Mouse (Mus musculus): ENCODE data around the gene Rarres2. TPM values are rescaled to one million over a fixed set of nuclear protein-coding genes. Genes with fewer than 3 reads are reported as not detected.

The Rarres2 gene
- polyA plus RNA-seq, 1 experiment from 2014 or later, result 3.6 TPM

DNA sequence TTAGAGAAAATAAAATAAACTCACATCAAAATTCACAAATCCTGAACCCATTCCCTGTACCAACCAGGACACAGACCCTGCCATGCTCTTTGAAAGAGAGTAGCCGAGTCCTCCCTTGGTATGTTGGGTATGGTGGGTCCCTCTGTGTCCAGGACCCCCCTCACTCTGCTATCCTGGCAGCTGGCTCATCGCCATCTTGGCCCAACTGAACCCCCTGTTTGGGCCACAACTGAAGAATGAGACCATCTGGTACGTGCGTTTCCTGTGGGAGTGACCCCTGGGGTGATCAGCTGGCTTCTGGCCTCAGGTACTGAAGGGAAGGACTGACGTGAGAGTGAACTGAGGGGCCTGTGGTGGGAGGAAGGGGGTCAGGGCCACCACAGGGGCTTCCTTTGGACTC, 32.7 kb downstream of the Rarres2 start:
- 88% methylated on average over 5 of the region's 5 CpGs for WGBS
- no peak overlapping the region for H3K9ac ChIP-seq (replicated peaks; ENCODE audit: low read length)
- ATAC-seq (ENCODE audit: low FRiP score, low TSS enrichment), result no peak

DNA sequence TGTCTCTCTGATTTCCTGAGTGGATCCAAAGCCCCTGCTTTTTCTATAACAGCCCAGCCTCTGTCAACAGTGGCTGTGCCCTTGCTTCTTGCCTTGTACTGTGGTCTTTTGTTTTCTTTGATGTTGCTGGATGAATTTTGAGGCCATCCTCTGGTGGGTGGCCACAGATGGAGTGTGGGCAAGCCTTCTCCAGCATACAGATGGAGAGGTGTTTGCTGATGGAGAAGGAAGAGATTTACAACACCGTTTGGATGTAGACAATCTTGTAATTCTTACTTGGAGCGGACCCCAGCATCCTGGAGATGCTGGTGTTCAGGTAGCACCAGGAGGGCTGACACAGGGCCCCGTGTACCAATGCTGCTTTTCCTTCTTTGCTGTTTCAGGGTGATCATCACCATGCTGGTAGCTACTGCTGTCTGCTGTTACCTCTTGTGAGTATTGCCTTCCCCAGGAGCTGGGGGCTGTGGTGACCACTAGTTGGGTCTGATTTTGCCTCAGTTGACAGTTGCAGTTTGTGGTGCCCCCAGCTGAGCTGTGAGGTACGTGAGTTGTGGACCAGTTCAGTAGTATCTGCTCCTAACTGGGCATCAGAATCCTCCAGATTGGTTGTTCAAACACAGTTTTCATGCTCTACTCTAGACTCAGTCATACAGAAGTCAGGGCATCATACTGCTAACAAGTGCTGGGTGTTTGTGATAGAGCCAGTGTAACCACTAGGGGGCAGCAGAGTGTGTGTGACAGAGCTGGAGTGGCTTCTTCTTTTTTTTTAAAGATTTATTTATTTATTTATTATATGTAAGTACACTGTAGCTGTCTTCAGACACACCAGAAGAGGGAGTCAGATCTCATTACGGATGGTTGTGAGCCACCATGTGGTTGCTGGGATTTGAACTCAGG, 33.5 kb downstream of the Rarres2 start:
- H3K9me3 ChIP-seq (ENCODE audit: control insufficient read depth, low read length), result no peaks in the 10 kb centered on the region
- DNase-seq, result peak; percentile 87
- H3K4me2 ChIP-seq (ENCODE audit: low read length), result peak overlapping the region; percentile 96
- H3K36me3 ChIP-seq (ENCODE audit: control insufficient read depth, insufficient read depth, low read length), result peaks cover 24% of the 10 kb centered on the region
- H3K4me1 ChIP-seq (ENCODE audit: control insufficient read depth, insufficient read depth, low read length), result peaks cover 21% of the 10 kb centered on the region
- peak overlapping the region; percentile 86 for H3K9ac ChIP-seq (replicated peaks; ENCODE audit: low read length)
- no peak overlapping the region for H3K27ac ChIP-seq (replicated peaks; ENCODE audit: low read depth, low read length)
- H3K4me3 ChIP-seq (replicated peaks; ENCODE audit: low read depth, low read length), result peak overlapping the region; percentile 66; the same call in 1 of the 2 replicates
- WGBS, result 78% methylated on average over 5 of the region's 5 CpGs
- ATAC-seq (ENCODE audit: low FRiP score, low TSS enrichment), result no peak
- H3K27me3 ChIP-seq (ENCODE audit: control insufficient read depth, insufficient read depth, low read length), result no peaks in the 10 kb centered on the region

More for the DNA sequence above, 32.7 kb downstream of the Rarres2 start:
- Histone ChIP-seq H3K9me3 (ENCODE audit: control insufficient read depth, low read length) (no peaks in the 10 kb centered on the region), H3K4me1 (ENCODE audit: control insufficient read depth, insufficient read depth, low read length) (peaks cover 21% of the 10 kb centered on the region), H3K4me3 (replicated peaks; ENCODE audit: low read depth, low read length) (no peak overlapping the region), H3K36me3 (ENCODE audit: control insufficient read depth, insufficient read depth, low read length) (peaks cover 24% of the 10 kb centered on the region), H3K27ac (replicated peaks; ENCODE audit: low read depth, low read length) (no peak overlapping the region), H3K27me3 (ENCODE audit: control insufficient read depth, insufficient read depth, low read length) (no peaks in the 10 kb centered on the region), H3K4me2 (ENCODE audit: low read length) (no peak overlapping the region)
- DNase-seq, result no peak

DNA sequence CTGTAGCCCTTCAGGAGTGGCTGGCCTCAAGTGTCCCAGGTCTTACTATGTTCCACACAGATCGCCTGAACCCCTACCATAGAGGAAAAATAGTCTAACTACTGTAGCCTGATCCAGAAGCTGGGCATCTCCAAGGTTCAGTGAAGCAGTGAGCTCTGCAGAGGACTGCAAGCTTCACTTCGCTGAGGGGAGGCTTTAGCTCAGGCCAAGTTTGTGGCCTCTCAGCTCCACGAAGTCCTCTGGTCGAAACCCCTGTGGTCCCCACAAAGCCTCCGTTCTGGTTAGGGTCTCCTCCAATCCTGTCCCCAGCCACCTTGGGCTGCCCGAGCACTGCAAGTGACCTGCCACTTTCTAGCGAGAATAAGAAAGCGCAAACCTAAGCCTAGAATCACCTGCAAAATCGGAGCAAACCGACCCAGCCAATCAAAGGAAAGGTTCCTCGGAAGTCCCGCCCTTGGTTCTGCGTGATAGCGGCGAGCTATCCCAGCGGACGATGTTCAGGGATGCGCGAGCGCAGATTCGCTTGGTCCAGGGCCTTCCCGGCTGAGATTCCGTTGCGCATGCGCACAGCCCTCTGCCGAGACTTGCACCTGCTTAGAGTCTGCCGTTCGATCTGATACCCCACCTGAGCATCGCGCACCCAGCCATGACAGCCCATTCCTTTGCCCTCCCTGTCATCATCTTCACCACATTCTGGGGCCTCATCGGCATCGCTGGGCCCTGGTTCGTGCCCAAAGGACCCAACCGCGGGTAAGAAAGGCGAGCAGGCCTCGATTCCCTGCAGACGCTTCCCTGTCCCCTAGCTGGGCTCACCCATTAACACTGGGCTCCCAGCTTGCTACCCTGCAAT, 35.3 kb downstream of the Rarres2 start, which contains the start of gene Atp6v0e2:
Gene Atp6v0e2, plus strand, starts transcription at position 511 of the 850 bp plus-strand sequence.
- ATAC-seq (ENCODE audit: low FRiP score, low TSS enrichment) (peak; percentile 95), DNase-seq (peak; percentile 99)
- Histone ChIP-seq H3K4me1 (ENCODE audit: control insufficient read depth, insufficient read depth, low read length) (peaks cover 21% of the 10 kb centered on the region), H3K36me3 (ENCODE audit: control insufficient read depth, insufficient read depth, low read length) (peaks cover 30% of the 10 kb centered on the region), H3K9me3 (ENCODE audit: control insufficient read depth, low read length) (no peaks in the 10 kb centered on the region), H3K9ac (replicated peaks; ENCODE audit: low read length) (peak within 1 kb of the TSS; percentile 86), H3K4me3 (replicated peaks; ENCODE audit: low read depth, low read length) (peak within 1 kb of the TSS; percentile 66), H3K27ac (replicated peaks; ENCODE audit: low read depth, low read length) (peak within 1 kb of the TSS; percentile 80), H3K4me2 (ENCODE audit: low read length) (peak within 1 kb of the TSS; percentile 96), H3K27me3 (ENCODE audit: control insufficient read depth, insufficient read depth, low read length) (no peaks in the 10 kb centered on the region)
- WGBS, result 2% methylated on average over 38 of the region's 38 CpGs

DNA sequence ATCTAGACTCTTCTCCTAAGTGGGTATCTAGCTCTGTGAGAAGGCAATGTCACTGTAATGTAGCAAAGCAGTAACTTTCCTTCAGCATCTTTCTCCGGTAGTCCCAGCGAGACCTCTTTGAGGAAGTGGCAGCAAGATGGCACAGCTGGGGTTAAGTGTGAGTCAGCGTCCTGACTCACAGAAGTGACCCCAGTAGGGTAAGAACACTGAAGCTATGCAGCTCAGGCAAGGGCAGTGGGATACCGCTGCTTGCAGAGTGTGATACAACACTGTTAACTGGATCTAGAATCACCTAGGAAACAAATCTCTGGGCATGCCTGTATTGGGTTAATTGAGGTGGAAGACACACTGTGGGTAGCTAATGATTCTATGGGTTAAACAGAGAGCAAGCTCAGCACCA, 36.5 kb downstream of the Rarres2 start:
- H3K4me1 ChIP-seq (ENCODE audit: control insufficient read depth, insufficient read depth, low read length), result peaks cover 21% of the 10 kb centered on the region
- DNase-seq (no peak), ATAC-seq (ENCODE audit: low FRiP score, low TSS enrichment) (no peak)
- 75% methylated on average over 4 of the region's 4 CpGs for WGBS
- H3K9me3 ChIP-seq (ENCODE audit: control insufficient read depth, low read length), result no peaks in the 10 kb centered on the region
- no peak overlapping the region for H3K27ac ChIP-seq (replicated peaks; ENCODE audit: low read depth, low read length)
- no peak overlapping the region for H3K4me3 ChIP-seq (replicated peaks; ENCODE audit: low read depth, low read length)
- no peak overlapping the region for H3K9ac ChIP-seq (replicated peaks; ENCODE audit: low read length)
- peaks cover 25% of the 10 kb centered on the region for H3K36me3 ChIP-seq (ENCODE audit: control insufficient read depth, insufficient read depth, low read length)
- no peaks in the 10 kb centered on the region for H3K27me3 ChIP-seq (ENCODE audit: control insufficient read depth, insufficient read depth, low read length)
- H3K4me2 ChIP-seq (ENCODE audit: low read length), result no peak overlapping the region

DNA sequence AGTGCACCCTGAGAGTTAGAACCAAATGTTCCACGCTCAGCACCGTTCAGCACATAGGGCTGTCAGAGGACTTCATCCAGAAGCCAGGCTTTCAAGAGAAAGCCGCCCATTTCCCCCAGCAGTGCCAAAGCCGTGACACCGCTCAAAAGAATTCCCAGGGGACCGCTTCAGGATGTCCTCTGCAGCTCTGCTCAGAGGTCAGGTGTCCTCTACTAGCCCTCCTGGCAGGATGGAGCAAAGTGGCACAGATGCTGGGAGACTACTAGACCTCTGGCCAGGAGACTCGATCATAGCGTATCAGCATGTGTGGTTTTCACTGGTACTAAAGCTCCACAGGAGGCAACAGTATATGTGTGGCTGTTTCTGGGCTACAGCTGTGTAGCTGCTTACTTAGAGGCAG, 37.7 kb downstream of the Rarres2 start:
- no peak for DNase-seq
- 84% methylated on average over 8 of the region's 8 CpGs for WGBS

DNA sequence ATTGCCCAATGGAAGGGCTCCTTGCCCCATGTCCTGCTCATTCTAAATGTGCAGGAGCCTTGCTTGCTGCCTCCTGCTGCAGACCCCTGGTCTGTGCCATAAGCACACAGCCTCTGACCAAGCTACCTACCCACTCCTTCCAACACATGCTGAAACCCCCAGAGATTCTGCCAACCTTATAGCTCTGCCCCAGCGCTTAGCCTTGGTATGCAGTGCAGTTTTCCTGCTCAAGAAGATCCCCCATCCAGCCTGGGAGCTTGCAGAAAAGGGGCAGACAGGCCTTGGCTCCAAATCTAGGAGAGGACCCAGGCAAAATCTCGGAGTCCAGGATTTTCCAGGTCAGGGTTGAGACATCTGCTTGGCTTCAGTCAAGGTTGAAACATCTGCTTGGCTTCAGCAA, 39.1 kb downstream of the Rarres2 start:
- ATAC-seq (ENCODE audit: low FRiP score, low TSS enrichment), result no peak
- H3K9me3 ChIP-seq (ENCODE audit: control insufficient read depth, low read length), result no peaks in the 10 kb centered on the region
- no peak overlapping the region for H3K9ac ChIP-seq (replicated peaks; ENCODE audit: low read length)
- H3K36me3 ChIP-seq (ENCODE audit: control insufficient read depth, insufficient read depth, low read length), result 0 out of 2 replicates have a peak, but pooled peaks cover 19% of the 10 kb centered on the region
- no peak overlapping the region for H3K4me3 ChIP-seq (replicated peaks; ENCODE audit: low read depth, low read length)
- H3K27ac ChIP-seq (replicated peaks; ENCODE audit: low read depth, low read length), result no peak overlapping the region
- DNase-seq, result no peak
- WGBS, result 76% methylated on average over 2 of the region's 2 CpGs
- H3K4me2 ChIP-seq (ENCODE audit: low read length), result no peak overlapping the region
- peaks cover 13% of the 10 kb centered on the region for H3K4me1 ChIP-seq (ENCODE audit: control insufficient read depth, insufficient read depth, low read length)
- no peaks in the 10 kb centered on the region for H3K27me3 ChIP-seq (ENCODE audit: control insufficient read depth, insufficient read depth, low read length)

More for the DNA sequence above, 37.7 kb downstream of the Rarres2 start:
- Histone ChIP-seq H3K36me3 (ENCODE audit: control insufficient read depth, insufficient read depth, low read length) (peaks cover 15% of the 10 kb centered on the region; the same call in 1 of the 2 replicates), H3K9me3 (ENCODE audit: control insufficient read depth, low read length) (no peaks in the 10 kb centered on the region), H3K4me3 (replicated peaks; ENCODE audit: low read depth, low read length) (no peak overlapping the region), H3K4me2 (ENCODE audit: low read length) (no peak overlapping the region), H3K27ac (replicated peaks; ENCODE audit: low read depth, low read length) (no peak overlapping the region), H3K9ac (replicated peaks; ENCODE audit: low read length) (no peak overlapping the region), H3K4me1 (ENCODE audit: control insufficient read depth, insufficient read depth, low read length) (peaks cover 21% of the 10 kb centered on the region), H3K27me3 (ENCODE audit: control insufficient read depth, insufficient read depth, low read length) (no peaks in the 10 kb centered on the region)
- no peak for ATAC-seq (ENCODE audit: low FRiP score, low TSS enrichment)

DNA sequence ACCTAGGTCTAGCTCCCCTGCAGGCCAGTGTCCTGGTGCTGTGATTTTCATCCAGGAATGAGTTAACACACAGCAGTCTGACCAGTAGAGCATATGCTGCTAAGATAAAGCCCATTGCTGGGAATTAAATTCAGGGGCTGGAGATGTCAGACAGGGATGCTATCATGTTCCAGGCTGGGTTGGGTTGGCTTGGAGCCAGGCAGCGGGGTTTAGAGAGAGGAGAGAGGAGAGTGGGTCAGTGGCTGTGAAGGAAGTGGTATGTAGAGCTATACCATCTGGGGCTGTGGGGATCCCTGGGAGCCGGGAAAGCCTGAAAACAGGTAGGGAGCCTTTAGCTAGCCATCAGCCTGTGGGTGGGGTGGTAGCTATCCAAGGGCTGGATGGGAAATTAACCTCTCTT, 41.7 kb downstream of the Rarres2 start:
- Histone ChIP-seq H3K4me1 (ENCODE audit: control insufficient read depth, insufficient read depth, low read length) (no peaks in the 10 kb centered on the region), H3K4me3 (replicated peaks; ENCODE audit: low read depth, low read length) (no peak overlapping the region), H3K4me2 (ENCODE audit: low read length) (no peak overlapping the region), H3K27me3 (ENCODE audit: control insufficient read depth, insufficient read depth, low read length) (no peaks in the 10 kb centered on the region), H3K9me3 (ENCODE audit: control insufficient read depth, low read length) (no peaks in the 10 kb centered on the region), H3K36me3 (ENCODE audit: control insufficient read depth, insufficient read depth, low read length) (0 out of 2 replicates have a peak, but pooled peaks cover 19% of the 10 kb centered on the region), H3K9ac (replicated peaks; ENCODE audit: low read length) (no peak overlapping the region), H3K27ac (replicated peaks; ENCODE audit: low read depth, low read length) (no peak overlapping the region)
- 82% methylated on average over 2 of the region's 2 CpGs for WGBS
- no peak for ATAC-seq (ENCODE audit: low FRiP score, low TSS enrichment)
- DNase-seq, result no peak

DNA sequence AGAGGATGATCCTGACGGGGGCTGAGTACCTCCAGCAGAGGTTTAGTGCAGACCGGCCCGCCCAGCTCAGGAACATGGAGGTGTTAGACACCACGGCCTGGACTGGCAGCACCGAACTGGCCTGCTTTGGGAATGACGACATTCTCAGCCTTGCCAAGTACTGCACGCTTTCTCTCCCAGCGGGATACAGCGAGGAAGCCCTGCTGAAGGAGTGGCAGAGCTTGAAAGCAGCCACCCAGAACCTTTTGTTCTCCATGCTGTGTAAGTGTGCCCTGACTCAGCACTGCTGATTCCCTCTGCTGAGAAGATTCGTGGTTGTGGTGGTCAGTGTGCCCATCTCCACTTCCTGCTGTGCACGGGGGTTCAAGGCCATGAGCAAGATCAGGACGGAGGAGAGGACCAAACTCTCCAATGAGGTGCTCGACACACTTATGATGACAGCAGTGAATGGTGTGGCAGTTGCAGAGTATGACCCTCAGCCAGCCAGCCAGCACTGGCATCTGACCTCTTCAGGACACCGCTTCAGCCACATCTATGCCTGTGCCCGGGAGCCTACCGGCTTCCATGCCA, 42.6 kb downstream of the Rarres2 start:
- Histone ChIP-seq H3K4me3 (replicated peaks; ENCODE audit: low read depth, low read length) (no peak overlapping the region), H3K9ac (replicated peaks; ENCODE audit: low read length) (no peak overlapping the region), H3K4me1 (ENCODE audit: control insufficient read depth, insufficient read depth, low read length) (no peaks in the 10 kb centered on the region), H3K9me3 (ENCODE audit: control insufficient read depth, low read length) (no peaks in the 10 kb centered on the region), H3K27ac (replicated peaks; ENCODE audit: low read depth, low read length) (no peak overlapping the region), H3K4me2 (ENCODE audit: low read length) (no peak overlapping the region), H3K36me3 (ENCODE audit: control insufficient read depth, insufficient read depth, low read length) (peaks cover 23% of the 10 kb centered on the region; the same call in 1 of the 2 replicates), H3K27me3 (ENCODE audit: control insufficient read depth, insufficient read depth, low read length) (no peaks in the 10 kb centered on the region)
- ATAC-seq (ENCODE audit: low FRiP score, low TSS enrichment), result no peak
- WGBS, result 80% methylated on average over 16 of the region's 16 CpGs
- DNase-seq, result no peak

Measured in midbrain, embryonic 14.5 days (tissue).